Mouse (Mus musculus) liver, embryonic 14.5 days (tissue): Measurements from ENCODE around the gene Map2k5.
A peak's percentile ranks its signal among the peaks of the same experiment; 100 is the strongest.

ENCODE experiments used
- CTCF ChIP-seq: IDR thresholded peaks from 2 replicates; pipeline ENCODE4 v1.5.1; 2016; ENCODE audit warnings: antibody characterized with exemption, low read depth, control low read depth
- EP300 ChIP-seq: IDR thresholded peaks from 2 replicates; pipeline ENCODE4 v1.6.1; 2016; ENCODE audit warnings: antibody characterized with exemption, low read depth

- TF ChIP-seq EP300 = no peak
- peak; percentile 12 for TF ChIP-seq CTCF
Measured at GRCm38 (mm10) chr9:63398611-63399462, 21.1 kb upstream of the Map2k5 start, which contains the start of gene 2300009A05Rik.
